Mouse (Mus musculus) A20 (cell line): ENCODE measurements around the gene Jchain.
A peak's percentile ranks its signal among the peaks of the same experiment; 100 is the strongest.
"Not testable (repeated sequence)": the region's sequence is repeated elsewhere in the genome, so short reads cannot be mapped to it uniquely, and the experiment has no call there.

Experiments used
- DNase-seq: peaks from one replicate; pipeline ENCODE4 v3.0.0-alpha.2; 2011; ENCODE audit warnings: low read depth, low spot score

Gene Jchain

GRCm38 (mm10) chr5:88527657-88528056 lies at the start of gene Jchain:
TSS of gene Jchain (minus strand) at chr5:88527891.
- peak; percentile 93 for DNase-seq

GRCm38 (mm10) chr5:88575506-88576338 lies 48.0 kb upstream of the Jchain start:
- no peak for DNase-seq

GRCm38 (mm10) chr5:88574829-88575228 lies 47.1 kb upstream of the Jchain start:
- DNase-seq, result peak; percentile 75

GRCm38 (mm10) chr5:88569541-88569940 lies 41.9 kb upstream of the Jchain start:
- DNase-seq, result no peak

- DNase-seq, result peak; percentile 40
Observed at GRCm38 (mm10) chr5:88566034-88566841, 38.5 kb upstream of the Jchain start.

- peak; percentile 71 for DNase-seq
Observed at GRCm38 (mm10) chr5:88565148-88566033, 37.7 kb upstream of the Jchain start.

GRCm38 (mm10) chr5:88564501-88565147 lies 36.9 kb upstream of the Jchain start, which contains the start of gene Rufy3:
TSS of gene Rufy3 (plus strand) at chr5:88565040.
- DNase-seq, result peak; percentile 89

GRCm38 (mm10) chr5:88562863-88563780 lies 35.4 kb upstream of the Jchain start:
- peak; percentile 85 for DNase-seq

- DNase-seq, result peak; percentile 88
Observed at GRCm38 (mm10) chr5:88561080-88561814, 33.6 kb upstream of the Jchain start.

- no peak for DNase-seq
Observed at GRCm38 (mm10) chr5:88558991-88559390, 31.3 kb upstream of the Jchain start.

- DNase-seq, result peak; percentile 100
Observed at GRCm38 (mm10) chr5:88554086-88554886, 26.6 kb upstream of the Jchain start, which contains the start of gene Utp3. TSS of gene Utp3 (plus strand) at chr5:88554462.

GRCm38 (mm10) chr5:88553271-88554085 lies 25.8 kb upstream of the Jchain start:
- DNase-seq, result peak; percentile 76

- no peak for DNase-seq
Observed at GRCm38 (mm10) chr5:88545536-88545935, 17.8 kb upstream of the Jchain start.

- not testable (repeated sequence) for DNase-seq
Observed at GRCm38 (mm10) chr5:88544411-88544810, 16.7 kb upstream of the Jchain start.

GRCm38 (mm10) chr5:88542651-88543282 lies 15.1 kb upstream of the Jchain start:
- DNase-seq, result peak; percentile 86

- DNase-seq, result no peak
Observed at GRCm38 (mm10) chr5:88540845-88541244, 13.2 kb upstream of the Jchain start.

GRCm38 (mm10) chr5:88534697-88535096 lies 7.0 kb upstream of the Jchain start:
- DNase-seq, result peak; percentile 91
